Comparison of ENCODE assay signal across 9 mouse cellular contexts in genomic region chr6:134822844-134823243, GRCm38 (mm10). TPM values are rescaled to one million over a fixed set of nuclear protein-coding genes. Genes with fewer than 3 reads are reported as not detected.
DNase-seq lines count a peak whose midpoint lies in the region; TF ChIP-seq lines count a peak whose summit lies in the region.
"Had no signal": no experiment of that assay in that cellular context is flagged by ENCODE, and none has a peak within 500 bp of the region (broad histone marks: within the 10 kb centered on the region; RNA-seq: fewer than 3 reads in every experiment).

No protein-coding gene starts in this region.

- TF ChIP-seq CTCF in lung, adult 2 months (IDR thresholded peaks at IDR 0.05; ENCODE audit: insufficient read depth, low read length) = peak; percentile 73
- peak; percentile 69; the same call in 1 of the 2 replicates for TF ChIP-seq CTCF in small intestine, adult 2 months (IDR thresholded peaks at IDR 0.05; ENCODE audit: extremely low read depth, insufficient read length, insufficient replicate concordance, low read depth, low read length)

- H3K4me1 ChIP-seq in lung, adult 2 months (ENCODE audit: control insufficient read depth, insufficient read depth, low read length) = no peaks in the 10 kb centered on the region; the same call in 1 of the 2 replicates
- no peaks in the 10 kb centered on the region; the same call in 1 of the 2 replicates for H3K4me1 ChIP-seq in small intestine, adult 2 months (ENCODE audit: control insufficient read depth, insufficient read depth, insufficient read length, low read length)

- no peak for TF ChIP-seq POLR2A in lung, adult 2 months (IDR thresholded peaks at IDR 0.05; ENCODE audit: borderline replicate concordance, extremely low read depth, low read depth, low read length)
- no peak for TF ChIP-seq POLR2A in small intestine, adult 2 months (IDR thresholded peaks at IDR 0.05; ENCODE audit: low read depth, low read length)

- WGBS in lung, adult 2 months = 73% methylated on average over 10 of the region's 10 CpGs
- 77% methylated on average over 10 of the region's 10 CpGs for WGBS in small intestine, adult 2 months

- peak; percentile 37 to 47 for DNase-seq in cerebellum, postnatal 10 days
- DNase-seq in cerebellum, adult 8-10 months = no peak
- DNase-seq in lung, adult 2 months = no peak
- DNase-seq in lung, postnatal 25 days (ENCODE audit: low spot score) = no peak
- peak; percentile 63 for DNase-seq in R1 (ENCODE audit: low read depth, low spot score)
- DNase-seq in ovary, postnatal 36 days (ENCODE audit: low spot score) = no peak
- DNase-seq in left cerebral cortex, adult 8-10 months (ENCODE audit: low spot score in 2 of 2) = no peak
- DNase-seq: adrenal gland, postnatal 10 days had no signal

- H3K4me3 ChIP-seq in lung, adult 2 months (replicated peaks; ENCODE audit: extremely low read depth, low read depth, low read length) = no peak overlapping the region
- H3K4me3 ChIP-seq in small intestine, adult 2 months (ENCODE audit: low read depth, low read length) = no peak overlapping the region

- H3K27ac ChIP-seq in small intestine, adult 2 months (ENCODE audit: insufficient read depth, low read depth, low read length) = no peak overlapping the region

- H3K36me3 ChIP-seq in small intestine, adult 2 months (ENCODE audit: control insufficient read depth, insufficient read depth, low read length) = no peaks in the 10 kb centered on the region

- no peaks in the 10 kb centered on the region for H3K27me3 ChIP-seq in small intestine, adult 2 months (ENCODE audit: control insufficient read depth, insufficient read depth, low read length)

RNA-seq across cellular contexts. Expression of gene Crebl2, which starts 7.1 kb away (rescaled TPM):
- 15.9 and 25.1 TPM in 2 replicates for polyA plus RNA-seq in lung, adult 2 months (2012; rRNA removed)
- 2.8 and 4.2 TPM in 2 replicates for polyA plus RNA-seq in small intestine, adult 2 months (2012; rRNA removed)
- total RNA-seq in left cerebral cortex, adult 8-10 months (2022) = 10 to 100 TPM; 39.0 to 45.3 (median 42.1) TPM

RNA-seq across cellular contexts. Expression of gene Dusp16, which starts 30.4 kb away (rescaled TPM):
- 19.5 and 21.1 TPM in 2 replicates for polyA plus RNA-seq in lung, adult 2 months (2012; rRNA removed)
- 9.5 and 26.1 TPM in 2 replicates for polyA plus RNA-seq in small intestine, adult 2 months (2012; rRNA removed)
- 10 to 100 TPM in 3 of 4 experiments, 1 to 10 TPM in 1; 9.9 to 16.3 (median 14.0) TPM for total RNA-seq in left cerebral cortex, adult 8-10 months (2022)

Comparison
In these comparisons a context has a peak if more than half of its experiments do, and no peak if none do; other contexts are left out.
1. DNase-seq: peak in cerebellum, postnatal 10 days (2 of 2) and R1 (single experiment); none in cerebellum, adult 8-10 months (single experiment), lung, adult 2 months (single experiment), lung, postnatal 25 days (single experiment), ovary, postnatal 36 days (single experiment) and left cerebral cortex, adult 8-10 months (0 of 2).